14 mouse cellular contexts compared by ENCODE assay signal in genomic region chr2:59810039-59810438, GRCm38 (mm10).
DNase-seq lines count a peak whose midpoint lies in the region; ATAC-seq and TF ChIP-seq lines count a peak whose summit lies in the region.
"Had no signal": no experiment of that assay in that cellular context is flagged by ENCODE, and none has a peak within 500 bp of the region (broad histone marks: within the 10 kb centered on the region; RNA-seq: fewer than 3 reads in every experiment).

No protein-coding gene starts in this region.

- no peak overlapping the region for H3K4me3 ChIP-seq in heart, embryonic 12.5 days
- H3K4me3 ChIP-seq in lung, postnatal 0 days (ENCODE audit: low read depth, low read length), result no peak overlapping the region
- H3K4me3 ChIP-seq: limb, embryonic 12.5 days; liver, embryonic 15.5 days had no signal

- H3K36me3 ChIP-seq in heart, embryonic 12.5 days, result peaks cover 67% of the 10 kb centered on the region
- H3K36me3 ChIP-seq in lung, postnatal 0 days (ENCODE audit: insufficient read depth, low read length), result peaks cover 13% of the 10 kb centered on the region; the same call in 1 of the 2 replicates
- H3K36me3 ChIP-seq: G1E had no signal

- H3K9ac ChIP-seq in heart, embryonic 12.5 days, result no peak overlapping the region
- H3K9ac ChIP-seq in lung, postnatal 0 days (replicated peaks; ENCODE audit: low read depth), result no peak overlapping the region
- H3K9ac ChIP-seq: limb, embryonic 12.5 days; liver, embryonic 15.5 days had no signal

- TF ChIP-seq EP300 in lung, postnatal 0 days (IDR thresholded peaks at IDR 0.05), result no peak

- H3K27ac ChIP-seq in heart, embryonic 12.5 days (ENCODE audit: poor library complexity, severe bottlenecking), result no peak overlapping the region
- H3K27ac ChIP-seq in lung, postnatal 0 days (ENCODE audit: low read length), result 0 out of 2 replicates have a peak overlapping the region, but pooled peaks have one; percentile 43
- H3K27ac ChIP-seq: limb, embryonic 12.5 days; liver, embryonic 15.5 days had no signal

- H3K4me1 ChIP-seq in heart, embryonic 12.5 days (replicated peaks), result peaks cover 20% of the 10 kb centered on the region
- H3K4me1 ChIP-seq in lung, postnatal 0 days (ENCODE audit: insufficient read depth, low read depth, low read length), result peaks cover 6% of the 10 kb centered on the region; the same call in 1 of the 2 replicates
- H3K4me1 ChIP-seq: liver, embryonic 15.5 days had no signal

- DNase-seq in heart, adult 11 months, result peak; percentile 92
- DNase-seq in lung, postnatal 0 days (ENCODE audit: low spot score), result no peak
- DNase-seq in lung, adult 18-20 months, result no peak
- DNase-seq in cerebellum, adult 18-20 months, result peak; percentile 51 to 56
- no peak for DNase-seq in liver
- DNase-seq in layer of hippocampus, adult 8-10 months (ENCODE audit: low spot score in 2 of 2), result no peak
- DNase-seq: gastrocnemius, postnatal 10 days; thymus, adult 2 months had no signal

- no peak for ATAC-seq in heart, embryonic 12.5 days (ENCODE audit: insufficient number of reproducible peaks, low FRiP score)
- no peak for ATAC-seq in lung, postnatal 0 days
- ATAC-seq: forebrain, embryonic 16.5 days; intestine, postnatal 0 days had no signal

- H3K27me3 ChIP-seq in heart, embryonic 12.5 days (replicated peaks), result no peaks in the 10 kb centered on the region
- no peaks in the 10 kb centered on the region for H3K27me3 ChIP-seq in lung, postnatal 0 days (replicated peaks; ENCODE audit: insufficient read depth, low read length)
- H3K27me3 ChIP-seq: limb, embryonic 12.5 days; liver, embryonic 15.5 days had no signal

- H3K4me2 ChIP-seq in heart, embryonic 12.5 days, result no peak overlapping the region
- H3K4me2 ChIP-seq in lung, postnatal 0 days (replicated peaks; ENCODE audit: low read depth, low read length), result no peak overlapping the region
- H3K4me2 ChIP-seq: limb, embryonic 12.5 days; liver, embryonic 15.5 days had no signal

- WGBS in heart, embryonic 12.5 days, result 86% methylated on average over 7 of the region's 7 CpGs
- 81% methylated on average over 7 of the region's 7 CpGs for WGBS in lung, postnatal 0 days

- no peaks in the 10 kb centered on the region for H3K9me3 ChIP-seq in heart, embryonic 12.5 days (replicated peaks)
- H3K9me3 ChIP-seq in lung, postnatal 0 days (ENCODE audit: low read length), result no peaks in the 10 kb centered on the region
- H3K9me3 ChIP-seq: G1E; limb, embryonic 12.5 days; liver, embryonic 15.5 days had no signal

- TF ChIP-seq CTCF in lung, postnatal 0 days (IDR thresholded peaks at IDR 0.05), result no peak

Comparison
In these comparisons a context has a peak if more than half of its experiments do, and no peak if none do; other contexts are left out.
1. DNase-seq: peak in heart, adult 11 months (single experiment) and cerebellum, adult 18-20 months (2 of 2); none in lung, postnatal 0 days (single experiment), lung, adult 18-20 months (0 of 2), liver (single experiment) and layer of hippocampus, adult 8-10 months (0 of 2).